Mouse (Mus musculus) megakaryocyte, embryonic 14.5 days (primary cell): ENCODE measurements around the gene Prr3. TPM values are rescaled to one million over a fixed set of nuclear protein-coding genes. Genes with fewer than 3 reads are reported as not detected.
"Not testable (repeated sequence)": the region's sequence is repeated elsewhere in the genome, so short reads cannot be mapped to it uniquely, and the experiment has no call there.

Source experiments
- H3K27me3 ChIP-seq: replicated peaks from 2 replicates; pipeline ENCODE3; 2012; ENCODE audit warnings: inconsistent platforms
- H3K36me3 ChIP-seq: replicated peaks from 2 replicates; pipeline ENCODE3; 2012; ENCODE audit warnings: low read length, inconsistent platforms, mixed read lengths
- H3K4me1 ChIP-seq: 2 replicates; pipeline ENCODE4 v1.6.1; 2012; ENCODE audit warnings: inconsistent platforms
- H3K4me3 ChIP-seq: replicated peaks from 2 replicates; pipeline ENCODE3; 2012; ENCODE audit warnings: moderate library complexity, mild to moderate bottlenecking, inconsistent platforms
- H3K9me3 ChIP-seq: 2 replicates; pipeline ENCODE4 v1.6.1; 2012; ENCODE audit warnings: inconsistent platforms
- FLI1 ChIP-seq: IDR thresholded peaks from 2 replicates; pipeline ENCODE4 v1.6.1; 2012; ENCODE audit warnings: low read length, inconsistent platforms, mixed read lengths
- GATA1 ChIP-seq: IDR thresholded peaks from 3 replicates; pipeline ENCODE4 v1.6.1; 2012; ENCODE audit warnings: mixed read lengths, low read length, inconsistent platforms, borderline replicate concordance
- polyA plus RNA-seq: library from polyadenylated mRNA; stranded (reverse); fragments of >175 nt; gene quantifications from 2 replicates; pipeline ENCODE4 v1.2.3, GENCODE M21; 2012; ENCODE audit warnings: low replicate concordance; ENCODE audit not compliant: insufficient read depth

The Prr3 gene
- polyA plus RNA-seq, 1 experiment = 11.4 TPM

DNA sequence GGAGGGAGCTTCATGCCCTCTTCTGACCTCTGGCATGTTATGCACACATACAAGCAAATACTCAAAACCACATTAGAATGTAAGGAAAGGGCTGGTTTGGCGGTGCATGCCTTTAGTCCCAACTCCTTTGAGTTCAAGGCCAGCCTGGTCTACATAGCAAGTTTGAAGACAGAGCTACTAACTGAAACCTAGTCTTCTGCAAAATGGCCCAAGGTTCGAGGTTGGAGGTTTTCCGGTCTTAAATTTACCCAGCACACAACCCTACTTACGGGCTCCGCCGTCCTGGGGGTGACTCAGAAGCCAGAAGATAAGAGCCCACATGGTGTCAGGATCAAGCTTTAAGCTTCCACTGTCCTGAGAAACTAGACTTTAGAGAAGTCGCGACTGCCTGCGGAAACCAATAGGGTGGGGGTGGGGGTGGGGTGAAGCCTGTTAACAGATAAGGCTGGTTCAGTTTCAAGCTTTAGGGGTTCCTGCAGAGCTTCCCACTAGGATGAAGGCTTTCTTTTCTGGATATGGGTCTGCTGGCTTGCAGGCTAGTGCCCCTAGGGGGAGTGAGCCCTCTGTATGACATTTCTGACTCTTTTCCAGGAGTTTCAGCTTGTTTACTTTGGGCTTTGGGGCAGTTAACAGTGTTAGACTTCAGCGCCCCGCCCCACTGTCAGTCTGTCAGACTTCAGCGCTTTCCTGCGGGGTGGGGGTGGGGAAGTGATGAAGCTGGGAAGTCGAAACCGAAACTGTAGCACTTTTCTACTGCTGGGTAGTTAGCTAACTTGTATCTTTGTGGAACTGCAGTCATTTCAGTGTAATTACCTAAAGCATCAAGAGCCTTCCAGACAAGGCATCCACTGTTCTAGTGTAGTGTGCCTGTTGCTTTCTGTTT is 40.4 kb upstream of the Prr3 start, which contains the start of gene H2-T24:
TSS of gene H2-T24 (minus strand) at position 370 of the 883 bp plus-strand sequence.
- TF ChIP-seq FLI1 = no peak
- TF ChIP-seq GATA1 = no peak; the same call in 2 of the 3 replicates
- H3K4me3 ChIP-seq = peak within 1 kb of the TSS; percentile 91
- H3K4me1 ChIP-seq = peaks cover 67% of the 10 kb centered on the region
- peaks cover 38% of the 10 kb centered on the region for H3K36me3 ChIP-seq
- H3K9me3 ChIP-seq = no peaks in the 10 kb centered on the region
- no peaks in the 10 kb centered on the region for H3K27me3 ChIP-seq

- Histone ChIP-seq H3K27me3 (no peaks in the 10 kb centered on the region), H3K36me3 (peaks cover 38% of the 10 kb centered on the region), H3K4me3 (peak overlapping the region; percentile 91), H3K4me1 (peaks cover 67% of the 10 kb centered on the region), H3K9me3 (no peaks in the 10 kb centered on the region)
- TF ChIP-seq GATA1 = no peak
- TF ChIP-seq FLI1 = no peak
Observed at GRCm38 (mm10) chr17:36019519-36019918, 39.5 kb upstream of the Prr3 start.

GRCm38 (mm10) chr17:36018979-36019378 is 38.9 kb upstream of the Prr3 start:
- peak overlapping the region; percentile 91 for H3K4me3 ChIP-seq
- H3K27me3 ChIP-seq = no peaks in the 10 kb centered on the region
- no peak for TF ChIP-seq GATA1
- no peak for TF ChIP-seq FLI1
- peaks cover 66% of the 10 kb centered on the region for H3K4me1 ChIP-seq
- H3K9me3 ChIP-seq = no peaks in the 10 kb centered on the region
- peaks cover 42% of the 10 kb centered on the region for H3K36me3 ChIP-seq

GRCm38 (mm10) chr17:36017046-36017445 is 37.0 kb upstream of the Prr3 start:
- TF ChIP-seq FLI1 = no peak
- no peak for TF ChIP-seq GATA1
- Histone ChIP-seq H3K9me3 (no peaks in the 10 kb centered on the region), H3K27me3 (no peaks in the 10 kb centered on the region), H3K4me1 (peaks cover 50% of the 10 kb centered on the region), H3K36me3 (peaks cover 38% of the 10 kb centered on the region), H3K4me3 (peak overlapping the region; percentile 85)

DNA sequence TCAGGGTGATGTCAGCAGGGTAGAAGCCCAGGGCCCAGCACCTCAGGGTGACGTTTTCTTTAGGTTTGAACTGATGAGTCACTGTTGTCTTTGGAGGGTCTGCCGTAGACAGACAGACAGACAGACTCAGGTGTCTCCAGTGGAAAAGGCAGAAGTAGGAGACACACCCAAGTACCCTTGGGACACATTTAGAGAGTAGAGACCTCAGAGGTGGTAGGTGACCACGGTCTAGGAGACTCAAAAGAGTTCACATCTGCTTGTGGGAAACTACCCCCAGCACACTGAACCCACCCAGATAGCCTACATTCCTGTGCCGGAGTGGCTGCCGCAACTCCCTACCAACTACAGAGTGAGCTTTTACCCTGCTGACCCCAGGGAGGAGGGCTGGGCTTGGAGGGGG is 34.9 kb upstream of the Prr3 start:
- TF ChIP-seq FLI1 (no peak), GATA1 (no peak)
- Histone ChIP-seq H3K4me1 (peaks cover 41% of the 10 kb centered on the region), H3K4me3 (peak overlapping the region; percentile 72), H3K36me3 (peaks cover 38% of the 10 kb centered on the region), H3K9me3 (no peaks in the 10 kb centered on the region), H3K27me3 (no peaks in the 10 kb centered on the region)

GRCm38 (mm10) chr17:36004409-36004808 is 24.4 kb upstream of the Prr3 start:
- peaks cover 71% of the 10 kb centered on the region for H3K36me3 ChIP-seq
- H3K4me1 ChIP-seq = peaks cover 45% of the 10 kb centered on the region
- H3K9me3 ChIP-seq = peaks cover 42% of the 10 kb centered on the region
- not testable (repeated sequence) for H3K27me3 ChIP-seq, H3K4me3 ChIP-seq

GRCm38 (mm10) chr17:36003331-36003730 is 23.3 kb upstream of the Prr3 start:
- Histone ChIP-seq H3K9me3 (peaks cover 42% of the 10 kb centered on the region), H3K27me3 (no peaks in the 10 kb centered on the region), H3K4me3 (no peak overlapping the region), H3K4me1 (peaks cover 48% of the 10 kb centered on the region), H3K36me3 (peaks cover 77% of the 10 kb centered on the region)
- no peak for TF ChIP-seq FLI1
- TF ChIP-seq GATA1 = no peak

- Histone ChIP-seq H3K36me3 (peaks cover 77% of the 10 kb centered on the region), H3K4me3 (peak overlapping the region; percentile 65), H3K9me3 (peaks cover 42% of the 10 kb centered on the region), H3K27me3 (no peaks in the 10 kb centered on the region), H3K4me1 (peaks cover 62% of the 10 kb centered on the region)
- TF ChIP-seq FLI1 (no peak), GATA1 (no peak)
Observed at GRCm38 (mm10) chr17:36001966-36002365, 21.9 kb upstream of the Prr3 start.

- TF ChIP-seq GATA1 (no peak), FLI1 (no peak)
- H3K4me1 ChIP-seq = peaks cover 63% of the 10 kb centered on the region
- peaks cover 70% of the 10 kb centered on the region for H3K36me3 ChIP-seq
- H3K4me3 ChIP-seq = peak overlapping the region; percentile 79
- peaks cover 42% of the 10 kb centered on the region for H3K9me3 ChIP-seq
- H3K27me3 ChIP-seq = no peaks in the 10 kb centered on the region
Observed at GRCm38 (mm10) chr17:36001121-36001897, 21.3 kb upstream of the Prr3 start.

DNA sequence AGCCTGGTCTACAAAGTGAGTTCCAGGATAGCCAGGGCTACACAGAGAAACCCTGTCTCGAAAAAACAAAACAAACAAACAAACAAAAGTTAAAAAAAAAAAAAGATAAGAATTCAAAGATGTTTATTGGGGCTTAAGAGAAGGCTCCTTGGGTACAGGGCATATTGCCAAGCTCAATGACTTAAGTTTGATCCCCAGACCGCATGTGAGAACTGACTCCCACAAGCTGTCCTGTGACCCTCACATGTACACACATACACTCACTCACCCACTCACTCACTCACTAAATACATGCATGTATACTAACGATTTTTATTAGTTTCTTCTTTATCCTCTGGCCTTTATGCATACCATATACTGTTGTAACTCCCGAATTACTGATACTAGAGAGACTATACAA is 20.3 kb upstream of the Prr3 start:
- H3K27me3 ChIP-seq = no peaks in the 10 kb centered on the region
- no peak for TF ChIP-seq FLI1
- TF ChIP-seq GATA1 = no peak
- H3K4me1 ChIP-seq = peaks cover 65% of the 10 kb centered on the region
- peaks cover 61% of the 10 kb centered on the region for H3K36me3 ChIP-seq
- peak overlapping the region; percentile 47 for H3K4me3 ChIP-seq
- H3K9me3 ChIP-seq = peaks cover 38% of the 10 kb centered on the region
